Mouse (Mus musculus) midbrain, embryonic 11.5 days (tissue): ENCODE results near the gene Cst10. TPM values are rescaled to one million over a fixed set of nuclear protein-coding genes. Genes with fewer than 3 reads are reported as not detected.

ENCODE experiments used
- ATAC-seq: fragments of 200-750 bp; cut with Nextera tagmentation; 2 replicates; pipeline ENCODE4 v1.8.0; 2017; ENCODE audit warnings: moderate TSS enrichment, moderate library complexity; ENCODE audit not compliant: low FRiP score
- DNase-seq: peaks from one replicate; pipeline ENCODE4 v3.0.0; 2015; ENCODE audit warnings: low spot score; ENCODE audit errors: missing footprints
- H3K27ac ChIP-seq: fragments of 300-500 bp; sonication (generic); 2 replicates; pipeline ENCODE4 v1.5.1; 2014; ENCODE audit warnings: low read depth, low read length
- H3K27me3 ChIP-seq: fragments of 300-500 bp; sonication (generic); 2 replicates; pipeline ENCODE4 v1.6.1; 2014; ENCODE audit warnings: mild to moderate bottlenecking, low read length, moderate library complexity, mixed read lengths; ENCODE audit not compliant: control insufficient read depth, insufficient read depth
- H3K36me3 ChIP-seq: fragments of 300-500 bp; sonication (generic); 2 replicates; pipeline ENCODE4 v1.6.1; 2014; ENCODE audit warnings: mild to moderate bottlenecking, low read length, moderate library complexity, mixed read lengths; ENCODE audit not compliant: control insufficient read depth, insufficient read depth
- H3K4me1 ChIP-seq: fragments of 300-500 bp; sonication (generic); 2 replicates; pipeline ENCODE4 v1.6.1; 2014; ENCODE audit warnings: low read length; ENCODE audit not compliant: control insufficient read depth, insufficient read depth
- H3K4me2 ChIP-seq: fragments of 300-500 bp; sonication (generic); 2 replicates; pipeline ENCODE4 v1.6.1; 2014; ENCODE audit warnings: mild to moderate bottlenecking, moderate library complexity
- H3K4me3 ChIP-seq: fragments of 300-500 bp; sonication (generic); 2 replicates; pipeline ENCODE4 v1.5.1; 2014; ENCODE audit warnings: low read depth, low read length
- H3K9ac ChIP-seq: fragments of 300-500 bp; sonication (generic); 2 replicates; pipeline ENCODE4 v1.6.1; 2014; ENCODE audit warnings: low read length
- H3K9me3 ChIP-seq: fragments of 300-500 bp; sonication (generic); 2 replicates; pipeline ENCODE4 v1.6.1; 2016; ENCODE audit warnings: low read length; ENCODE audit not compliant: control insufficient read depth
- WGBS: fragments of 180-500 bp; shearing (Covaris S2); extraction: QIAGEN DNeasy Blood & Tissue Kit; methylation state at CpG from one replicate; pipeline ENCODE4 v1.1.7; 2014; 5-methylcytosine and 5-hydroxymethylcytosine counted together
- polyA plus RNA-seq: library from polyadenylated mRNA; unstranded; fragments of >200 nt; fragmentation: Nextera tagmentation; extraction: Ambion mirVana; gene quantifications from 2 replicates; pipeline ENCODE4 v1.2.1, GENCODE M21; 2014

The Cst10 gene
- polyA plus RNA-seq, result not detected in 2 replicates

GRCm38 (mm10) chr2:149404757-149405156 lies at the start of gene Cst10:
Cst10 (plus strand) TSS chr2:149405057.
- Histone ChIP-seq H3K4me3 (no peak within 1 kb of the TSS), H3K9ac (no peak within 1 kb of the TSS), H3K27ac (no peak within 1 kb of the TSS), H3K4me1 (no peaks in the 10 kb centered on the region), H3K27me3 (no peaks in the 10 kb centered on the region), H3K4me2 (no peak within 1 kb of the TSS), H3K9me3 (no peaks in the 10 kb centered on the region), H3K36me3 (no peaks in the 10 kb centered on the region)
- 86% methylated on average over 1 of the region's 1 CpGs for WGBS
- ATAC-seq (no peak), DNase-seq (peak; percentile 37)

- DNase-seq (no peak), ATAC-seq (no peak)
- no peak overlapping the region for H3K27ac ChIP-seq
- no peak overlapping the region for H3K9ac ChIP-seq
- H3K27me3 ChIP-seq, result no peaks in the 10 kb centered on the region
- H3K36me3 ChIP-seq, result no peaks in the 10 kb centered on the region
- no peaks in the 10 kb centered on the region for H3K4me1 ChIP-seq
- no peak overlapping the region for H3K4me3 ChIP-seq
- H3K9me3 ChIP-seq, result no peaks in the 10 kb centered on the region
- H3K4me2 ChIP-seq, result no peak overlapping the region
- WGBS, result 49% methylated on average over 3 of the region's 3 CpGs
Measured at GRCm38 (mm10) chr2:149392951-149393350, 11.9 kb upstream of the Cst10 start.

GRCm38 (mm10) chr2:149422564-149422963 lies 17.7 kb downstream of the Cst10 start:
- no peaks in the 10 kb centered on the region for H3K36me3 ChIP-seq
- H3K4me3 ChIP-seq, result no peak overlapping the region
- no peak overlapping the region for H3K9ac ChIP-seq
- WGBS, result 36% methylated on average over 3 of the region's 4 CpGs
- H3K9me3 ChIP-seq, result no peaks in the 10 kb centered on the region
- H3K4me2 ChIP-seq, result no peak overlapping the region
- peak; percentile 66; the same call in 1 of the 2 replicates for ATAC-seq
- DNase-seq, result no peak
- H3K4me1 ChIP-seq, result no peaks in the 10 kb centered on the region
- H3K27me3 ChIP-seq, result no peaks in the 10 kb centered on the region
- H3K27ac ChIP-seq, result no peak overlapping the region
